In the genomic region with DNA sequence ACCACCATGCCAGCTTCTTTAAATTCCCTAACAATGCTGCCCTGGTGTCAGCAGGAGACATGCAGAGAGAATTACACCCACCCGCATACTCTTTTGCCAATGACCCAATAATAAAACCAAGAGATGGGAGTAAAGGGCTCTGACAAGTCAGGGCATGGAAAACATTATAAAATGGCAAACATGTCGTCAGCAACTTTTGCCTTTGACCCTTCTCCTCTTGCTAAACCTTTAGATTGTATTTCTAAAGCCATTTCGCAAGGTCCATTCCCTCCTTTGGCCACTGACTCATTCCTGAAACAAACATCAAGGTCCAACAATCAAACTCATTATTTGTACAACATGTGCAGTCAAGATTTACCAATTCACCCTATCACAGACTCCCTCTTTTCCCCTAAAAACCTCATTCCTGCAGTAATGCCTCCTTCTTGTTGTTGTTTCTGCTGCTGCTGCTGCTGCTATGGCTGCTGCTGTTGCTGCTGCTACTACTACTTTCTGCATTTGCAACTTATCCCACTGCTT, we compare ENCODE assay signal across 28 mouse cellular contexts. TPM values are rescaled to one million over a fixed set of nuclear protein-coding genes. Genes with fewer than 3 reads are reported as not detected.
"Had no signal": no experiment of that assay in that cellular context is flagged by ENCODE, and none has a peak within 500 bp of the region (broad histone marks: within the 10 kb centered on the region; RNA-seq: fewer than 3 reads in every experiment).

No protein-coding gene starts in this region.

RNA-seq across cellular contexts. Expression of gene Cyp2b13, which starts 41.4 kb away (rescaled TPM):
- polyA plus RNA-seq: heart, adult 2 months; heart, embryonic 10.5 days; heart, embryonic 11.5 days; heart, embryonic 12.5 days; heart, embryonic 13.5 days; heart, embryonic 14.5 days; heart, embryonic 15.5 days; heart, embryonic 16.5 days; heart, postnatal 0 days; hindbrain, embryonic 10.5 days; hindbrain, embryonic 11.5 days; hindbrain, embryonic 12.5 days; hindbrain, embryonic 13.5 days; hindbrain, embryonic 14.5 days; hindbrain, embryonic 15.5 days; hindbrain, embryonic 16.5 days; hindbrain, postnatal 0 days; inflammation-experienced regulatory T-cells, adult 6 months; intestine, embryonic 14.5 days; intestine, embryonic 15.5 days; intestine, embryonic 16.5 days; intestine, postnatal 0 days; kidney, adult 2 months; kidney, embryonic 14.5 days; kidney, embryonic 15.5 days; kidney, embryonic 16.5 days; kidney, postnatal 0 days; large intestine, adult 2 months had no signal
